In the genomic region with DNA sequence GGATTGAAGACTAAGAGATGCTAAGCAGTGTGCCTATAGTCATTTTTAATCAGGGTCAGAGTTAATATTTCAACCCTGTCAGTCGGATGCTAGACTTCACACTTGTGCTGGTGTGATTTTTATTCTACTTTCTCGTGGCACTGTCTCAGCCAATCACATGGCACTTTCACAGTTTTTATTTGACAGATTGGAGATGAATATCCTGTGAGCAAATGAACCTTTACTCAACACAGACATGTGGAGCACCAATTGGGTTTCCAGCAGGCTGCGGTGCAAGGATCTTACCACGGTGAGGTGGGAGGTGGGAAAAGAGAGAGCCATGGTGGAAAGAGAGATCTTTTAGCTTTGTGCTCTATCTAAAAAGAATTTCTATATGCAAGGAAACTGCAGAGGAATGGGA, we compare ENCODE assay signal across 28 mouse cellular contexts.
A peak's percentile ranks its signal among the peaks of the same experiment; 100 is the strongest.
DNase-seq lines count a peak whose midpoint lies in the region; ATAC-seq and TF ChIP-seq lines count a peak whose summit lies in the region.
"Had no signal": no experiment of that assay in that cellular context is flagged by ENCODE, and none has a peak within 500 bp of the region (broad histone marks: within the 10 kb centered on the region; RNA-seq: fewer than 3 reads in every experiment).

No protein-coding gene starts in this region.

- H3K9me3 ChIP-seq in forebrain, embryonic 15.5 days: no peaks in the 10 kb centered on the region
- H3K9me3 ChIP-seq in forebrain, embryonic 11.5 days (ENCODE audit: control insufficient read depth, low read length): no peaks in the 10 kb centered on the region
- no peaks in the 10 kb centered on the region for H3K9me3 ChIP-seq in forebrain, postnatal 0 days (ENCODE audit: low read length)
- no peaks in the 10 kb centered on the region for H3K9me3 ChIP-seq in liver, embryonic 11.5 days (ENCODE audit: control insufficient read depth, low read length)
- H3K9me3 ChIP-seq: embryonic facial prominence, embryonic 13.5 days; G1E; kidney, embryonic 15.5 days; limb, embryonic 12.5 days; liver, embryonic 13.5 days; neural tube, embryonic 12.5 days had no signal

- TF ChIP-seq CTCF in forebrain, postnatal 0 days (IDR thresholded peaks at IDR 0.05; ENCODE audit: low read depth): no peak

- no peaks in the 10 kb centered on the region for H3K27me3 ChIP-seq in forebrain, embryonic 15.5 days
- H3K27me3 ChIP-seq in forebrain, embryonic 11.5 days (ENCODE audit: control insufficient read depth, insufficient read depth, low read length): no peaks in the 10 kb centered on the region
- no peaks in the 10 kb centered on the region for H3K27me3 ChIP-seq in forebrain, postnatal 0 days (ENCODE audit: insufficient read depth, low read length)
- H3K27me3 ChIP-seq in liver, embryonic 11.5 days (replicated peaks; ENCODE audit: control insufficient read depth, insufficient read depth, low read length): no peaks in the 10 kb centered on the region
- H3K27me3 ChIP-seq: embryonic facial prominence, embryonic 13.5 days; kidney, embryonic 15.5 days; limb, embryonic 12.5 days; liver, embryonic 13.5 days; neural tube, embryonic 12.5 days had no signal

- no peaks in the 10 kb centered on the region for H3K36me3 ChIP-seq in forebrain, embryonic 15.5 days
- no peaks in the 10 kb centered on the region for H3K36me3 ChIP-seq in forebrain, embryonic 11.5 days (ENCODE audit: control insufficient read depth, insufficient read depth, low read length)
- no peaks in the 10 kb centered on the region for H3K36me3 ChIP-seq in forebrain, postnatal 0 days (ENCODE audit: insufficient read depth)
- no peaks in the 10 kb centered on the region for H3K36me3 ChIP-seq in liver, embryonic 11.5 days (ENCODE audit: control insufficient read depth, insufficient read depth, low read length)
- H3K36me3 ChIP-seq: embryonic facial prominence, embryonic 13.5 days; G1E; kidney, embryonic 15.5 days; limb, embryonic 12.5 days; liver, embryonic 13.5 days; neural tube, embryonic 12.5 days had no signal

- peak; percentile 73 for ATAC-seq in forebrain, embryonic 15.5 days (replicated peaks)
- ATAC-seq in forebrain, embryonic 11.5 days (replicated peaks; ENCODE audit: low FRiP score): no peak
- peak; percentile 76 for ATAC-seq in forebrain, postnatal 0 days
- ATAC-seq in liver, embryonic 11.5 days (replicated peaks; ENCODE audit: low FRiP score): no peak
- ATAC-seq: activated CD4-positive, CD25-positive, alpha-beta regulatory T cell, adult 4 months; hindbrain, embryonic 16.5 days; intestine, embryonic 16.5 days had no signal

- no peak overlapping the region for H3K9ac ChIP-seq in forebrain, embryonic 15.5 days (replicated peaks)
- no peak overlapping the region for H3K9ac ChIP-seq in forebrain, embryonic 11.5 days (ENCODE audit: low read length)
- H3K9ac ChIP-seq in forebrain, postnatal 0 days: no peak overlapping the region
- H3K9ac ChIP-seq in liver, embryonic 11.5 days (ENCODE audit: low read depth, low read length): no peak overlapping the region
- H3K9ac ChIP-seq: embryonic facial prominence, embryonic 13.5 days; kidney, embryonic 15.5 days; limb, embryonic 12.5 days; liver, embryonic 13.5 days; lung, embryonic 14.5 days; neural tube, embryonic 12.5 days had no signal

- peaks cover 16% of the 10 kb centered on the region for H3K4me1 ChIP-seq in forebrain, embryonic 15.5 days
- H3K4me1 ChIP-seq in forebrain, embryonic 11.5 days (replicated peaks; ENCODE audit: control insufficient read depth, insufficient read depth, low read length): peaks cover 5% of the 10 kb centered on the region; the same call in 1 of the 2 replicates
- H3K4me1 ChIP-seq in forebrain, postnatal 0 days (ENCODE audit: insufficient read depth): 0 out of 2 replicates have a peak, but pooled peaks cover 4% of the 10 kb centered on the region
- H3K4me1 ChIP-seq in liver, embryonic 11.5 days (replicated peaks; ENCODE audit: control insufficient read depth, insufficient read depth, low read length): no peaks in the 10 kb centered on the region
- H3K4me1 ChIP-seq: embryonic facial prominence, embryonic 13.5 days; kidney, embryonic 15.5 days; limb, embryonic 12.5 days; liver, embryonic 13.5 days; neural tube, embryonic 12.5 days had no signal

- WGBS in forebrain, embryonic 15.5 days: 69% methylated on average over 4 of the region's 4 CpGs
- WGBS in forebrain, embryonic 11.5 days: 85% methylated on average over 4 of the region's 4 CpGs
- 45% methylated on average over 4 of the region's 4 CpGs for WGBS in forebrain, postnatal 0 days
- WGBS in liver, embryonic 11.5 days: 82% methylated on average over 4 of the region's 4 CpGs

- H3K4me2 ChIP-seq in forebrain, embryonic 15.5 days (replicated peaks): no peak overlapping the region
- H3K4me2 ChIP-seq in forebrain, embryonic 11.5 days (ENCODE audit: low read depth, low read length, severe bottlenecking): no peak overlapping the region
- H3K4me2 ChIP-seq in forebrain, postnatal 0 days (ENCODE audit: low read depth): no peak overlapping the region
- H3K4me2 ChIP-seq in liver, embryonic 11.5 days: no peak overlapping the region
- H3K4me2 ChIP-seq: embryonic facial prominence, embryonic 13.5 days; kidney, embryonic 15.5 days; limb, embryonic 12.5 days; liver, embryonic 13.5 days; lung, embryonic 14.5 days; midbrain, embryonic 11.5 days; neural tube, embryonic 12.5 days had no signal

- peak overlapping the region; percentile 57 for H3K27ac ChIP-seq in forebrain, embryonic 15.5 days (replicated peaks)
- H3K27ac ChIP-seq in forebrain, embryonic 11.5 days (ENCODE audit: low read depth, low read length): no peak overlapping the region
- no peak overlapping the region for H3K27ac ChIP-seq in forebrain, postnatal 0 days (ENCODE audit: low read depth, low read length)
- no peak overlapping the region for H3K27ac ChIP-seq in liver, embryonic 11.5 days (ENCODE audit: low read depth, low read length)
- H3K27ac ChIP-seq: embryonic facial prominence, embryonic 13.5 days; heart, adult 2 months; kidney, embryonic 15.5 days; limb, embryonic 12.5 days; liver, embryonic 13.5 days; macrophage; neural tube, embryonic 12.5 days had no signal

- no peak for DNase-seq in forebrain, embryonic 11.5 days (ENCODE audit: low spot score)
- peak; percentile 57 for DNase-seq in forebrain, postnatal 0 days
- peak; percentile 19 to 29 for DNase-seq in left cerebral cortex, postnatal 14 days (ENCODE audit: low spot score in 2 of 2)
- DNase-seq in right cerebral cortex, postnatal 36 days (ENCODE audit: low spot score in 2 of 2): peak; percentile 12 to 69
- no peak for DNase-seq in thymus, postnatal 14 days
- no peak for DNase-seq in liver, embryonic 11.5 days (ENCODE audit: low spot score)
- DNase-seq in heart, postnatal 25 days (ENCODE audit: low spot score): no peak
- DNase-seq: adrenal gland, postnatal 10 days; cerebellum, adult 11-12 months; cerebellum, postnatal 14 days; gastrocnemius, postnatal 10 days; heart, adult 2 months; heart, postnatal 4 days; kidney, postnatal 4 days; liver, embryonic 13.5 days; lung, embryonic 14.5 days; thymus, postnatal 4 days had no signal

- H3K4me3 ChIP-seq in forebrain, embryonic 15.5 days: no peak overlapping the region
- no peak overlapping the region for H3K4me3 ChIP-seq in forebrain, embryonic 11.5 days (ENCODE audit: low read depth, low read length)
- H3K4me3 ChIP-seq in forebrain, postnatal 0 days (ENCODE audit: low read depth, low read length): no peak overlapping the region
- no peak overlapping the region for H3K4me3 ChIP-seq in liver, embryonic 11.5 days (ENCODE audit: low read depth, low read length)
- H3K4me3 ChIP-seq: embryonic facial prominence, embryonic 13.5 days; heart, adult 2 months; kidney, embryonic 15.5 days; limb, embryonic 12.5 days; liver, embryonic 13.5 days; neural tube, embryonic 12.5 days had no signal

- intact Hi-C loops in left cerebral cortex, postnatal 14 days (cut with DNase I): no loop called here
- intact Hi-C loops in heart, postnatal 25 days (cut with DNase I): no loop called here

Comparison
In these comparisons a context has a peak if more than half of its experiments do, and no peak if none do; other contexts are left out.
1. ATAC-seq: peak in forebrain, embryonic 15.5 days (single experiment) and forebrain, postnatal 0 days (single experiment); none in forebrain, embryonic 11.5 days (single experiment) and liver, embryonic 11.5 days (single experiment).
2. DNase-seq: peak in forebrain, postnatal 0 days (single experiment), left cerebral cortex, postnatal 14 days (2 of 2) and right cerebral cortex, postnatal 36 days (2 of 2); none in forebrain, embryonic 11.5 days (single experiment), thymus, postnatal 14 days (single experiment), liver, embryonic 11.5 days (single experiment) and heart, postnatal 25 days (single experiment).